Mouse (Mus musculus): ENCODE results near the gene Nrm.
A peak's percentile ranks its signal among the peaks of the same experiment; 100 is the strongest.
"Not testable (repeated sequence)": the region's sequence is repeated elsewhere in the genome, so short reads cannot be mapped to it uniquely, and the experiment has no call there.

Gene Nrm

GRCm38 (mm10) chr17:35834696-35835422 is 26.3 kb upstream of the Nrm start:
- no peak for DNase-seq (ENCODE audit: low read depth, low spot score)

GRCm38 (mm10) chr17:35835424-35836140 is 25.5 kb upstream of the Nrm start:
- DNase-seq (ENCODE audit: low read depth, low spot score) = no peak

- peak; percentile 83 for DNase-seq (ENCODE audit: low read depth, low spot score)
Observed at GRCm38 (mm10) chr17:35836178-35836965, 24.7 kb upstream of the Nrm start.

- DNase-seq (ENCODE audit: low read depth, low spot score) = no peak
Observed at GRCm38 (mm10) chr17:35836991-35837422, 24.1 kb upstream of the Nrm start.

GRCm38 (mm10) chr17:35837487-35837886 is 23.6 kb upstream of the Nrm start:
- DNase-seq (ENCODE audit: low read depth, low spot score) = no peak

GRCm38 (mm10) chr17:35838122-35838544 is 23.0 kb upstream of the Nrm start, which contains the start of gene Tubb5:
Gene Tubb5, minus strand, starts transcription at chr17:35838306.
- peak; percentile 89 for DNase-seq (ENCODE audit: low read depth, low spot score)

GRCm38 (mm10) chr17:35838570-35838969 is 22.5 kb upstream of the Nrm start:
- no peak for DNase-seq (ENCODE audit: low read depth, low spot score)

- not testable (repeated sequence) for DNase-seq (ENCODE audit: low read depth, low spot score)
Observed at GRCm38 (mm10) chr17:35839002-35839401, 22.1 kb upstream of the Nrm start.

GRCm38 (mm10) chr17:35840561-35840960 is 20.6 kb upstream of the Nrm start:
- no peak for DNase-seq (ENCODE audit: low read depth, low spot score)

GRCm38 (mm10) chr17:35841076-35841950 is 19.8 kb upstream of the Nrm start, which contains the start of gene Mdc1:
Gene Mdc1, plus strand, starts transcription at chr17:35841515.
- DNase-seq (ENCODE audit: low read depth, low spot score) = peak; percentile 100

- DNase-seq (ENCODE audit: low read depth, low spot score) = no peak
Observed at GRCm38 (mm10) chr17:35842006-35842405, 19.1 kb upstream of the Nrm start.

- DNase-seq (ENCODE audit: low read depth, low spot score) = no peak
Observed at GRCm38 (mm10) chr17:35843514-35843913, 17.6 kb upstream of the Nrm start.

- DNase-seq (ENCODE audit: low read depth, low spot score) = no peak
Observed at GRCm38 (mm10) chr17:35848112-35848511, 13.0 kb upstream of the Nrm start.

- no peak for DNase-seq (ENCODE audit: low read depth, low spot score)
Observed at GRCm38 (mm10) chr17:35850974-35851373, 10.1 kb upstream of the Nrm start.

- no peak for DNase-seq (ENCODE audit: low read depth, low spot score)
Observed at GRCm38 (mm10) chr17:35859371-35859770, 1.7 kb upstream of the Nrm start.

- DNase-seq (ENCODE audit: low read depth, low spot score) = no peak
Observed at GRCm38 (mm10) chr17:35859835-35860234, 1.3 kb upstream of the Nrm start.

GRCm38 (mm10) chr17:35860831-35861197 is 304 bp upstream of the Nrm start:
- no peak for DNase-seq (ENCODE audit: low read depth, low spot score)

- DNase-seq (ENCODE audit: low read depth, low spot score) = no peak
Observed at GRCm38 (mm10) chr17:35864832-35865353, 3.8 kb downstream of the Nrm start.

GRCm38 (mm10) chr17:35865481-35866280 is 4.6 kb downstream of the Nrm start, which contains the start of gene Ppp1r18:
Gene Ppp1r18, plus strand, starts transcription at chr17:35865593.
- no peak for DNase-seq (ENCODE audit: low read depth, low spot score)

- no peak for DNase-seq (ENCODE audit: low read depth, low spot score)
Observed at GRCm38 (mm10) chr17:35866281-35866831, 5.2 kb downstream of the Nrm start.

Measured in c-Kit-negative CD71-positive TER-119-positive erythroid progenitor cells, embryonic 14.5 days (primary cell).